Mouse (Mus musculus): ENCODE results near the gene Mcur1. TPM values are rescaled to one million over a fixed set of nuclear protein-coding genes. Genes with fewer than 3 reads are reported as not detected.

Gene Mcur1
- polyA plus RNA-seq, 1 experiment = 23.2 TPM

GRCm38 (mm10) chr13:43587844-43588840 lies 28.2 kb upstream of the Mcur1 start:
- no peak overlapping the region for H3K4me3 ChIP-seq (replicated peaks; ENCODE audit: extremely low read depth, low read depth, low read length)
- H3K4me1 ChIP-seq (ENCODE audit: control insufficient read depth, insufficient read depth, low read length) = no peaks in the 10 kb centered on the region
- TF ChIP-seq POLR2A (IDR thresholded peaks at IDR 0.05; ENCODE audit: borderline replicate concordance, extremely low read depth, low read depth, low read length) (no peak), CTCF (IDR thresholded peaks at IDR 0.05; ENCODE audit: insufficient read depth, low read length) (no peak)
- DNase-seq = no peak
- 70% methylated on average over 14 of the region's 14 CpGs for WGBS

GRCm38 (mm10) chr13:43586966-43587365 lies 27.0 kb upstream of the Mcur1 start:
- DNase-seq = no peak
- Histone ChIP-seq H3K4me1 (ENCODE audit: control insufficient read depth, insufficient read depth, low read length) (no peaks in the 10 kb centered on the region), H3K4me3 (replicated peaks; ENCODE audit: extremely low read depth, low read depth, low read length) (no peak overlapping the region)
- 82% methylated on average over 3 of the region's 3 CpGs for WGBS
- TF ChIP-seq CTCF (IDR thresholded peaks at IDR 0.05; ENCODE audit: insufficient read depth, low read length) (no peak), POLR2A (IDR thresholded peaks at IDR 0.05; ENCODE audit: borderline replicate concordance, extremely low read depth, low read depth, low read length) (no peak)

- TF ChIP-seq CTCF (IDR thresholded peaks at IDR 0.05; ENCODE audit: insufficient read depth, low read length) (no peak), POLR2A (IDR thresholded peaks at IDR 0.05; ENCODE audit: borderline replicate concordance, extremely low read depth, low read depth, low read length) (no peak)
- WGBS = 81% methylated on average over 2 of the region's 2 CpGs
- H3K4me1 ChIP-seq (ENCODE audit: control insufficient read depth, insufficient read depth, low read length) = no peaks in the 10 kb centered on the region
- no peak for DNase-seq
- no peak overlapping the region for H3K4me3 ChIP-seq (replicated peaks; ENCODE audit: extremely low read depth, low read depth, low read length)
Observed at GRCm38 (mm10) chr13:43585335-43585734, 25.3 kb upstream of the Mcur1 start.

GRCm38 (mm10) chr13:43583504-43583903 lies 23.5 kb upstream of the Mcur1 start:
- H3K4me3 ChIP-seq (replicated peaks; ENCODE audit: extremely low read depth, low read depth, low read length) = no peak overlapping the region
- no peaks in the 10 kb centered on the region for H3K4me1 ChIP-seq (ENCODE audit: control insufficient read depth, insufficient read depth, low read length)
- no peak for DNase-seq
- TF ChIP-seq CTCF (IDR thresholded peaks at IDR 0.05; ENCODE audit: insufficient read depth, low read length) = no peak
- TF ChIP-seq POLR2A (IDR thresholded peaks at IDR 0.05; ENCODE audit: borderline replicate concordance, extremely low read depth, low read depth, low read length) = no peak
- 54% methylated on average over 8 of the region's 8 CpGs for WGBS

GRCm38 (mm10) chr13:43582961-43583360 lies 23.0 kb upstream of the Mcur1 start:
- no peak overlapping the region for H3K4me3 ChIP-seq (replicated peaks; ENCODE audit: extremely low read depth, low read depth, low read length)
- H3K4me1 ChIP-seq (ENCODE audit: control insufficient read depth, insufficient read depth, low read length) = no peaks in the 10 kb centered on the region
- DNase-seq = no peak
- WGBS = 45% methylated on average over 16 of the region's 16 CpGs
- TF ChIP-seq CTCF (IDR thresholded peaks at IDR 0.05; ENCODE audit: insufficient read depth, low read length) = no peak
- no peak for TF ChIP-seq POLR2A (IDR thresholded peaks at IDR 0.05; ENCODE audit: borderline replicate concordance, extremely low read depth, low read depth, low read length)

- TF ChIP-seq CTCF (IDR thresholded peaks at IDR 0.05; ENCODE audit: insufficient read depth, low read length) = no peak
- TF ChIP-seq POLR2A (IDR thresholded peaks at IDR 0.05; ENCODE audit: borderline replicate concordance, extremely low read depth, low read depth, low read length) = no peak
- no peak for DNase-seq
- Histone ChIP-seq H3K4me3 (replicated peaks; ENCODE audit: extremely low read depth, low read depth, low read length) (no peak overlapping the region), H3K4me1 (ENCODE audit: control insufficient read depth, insufficient read depth, low read length) (no peaks in the 10 kb centered on the region)
- 94% methylated on average over 5 of the region's 5 CpGs for WGBS
Observed at GRCm38 (mm10) chr13:43580661-43581060, 20.7 kb upstream of the Mcur1 start.

- H3K4me1 ChIP-seq (ENCODE audit: control insufficient read depth, insufficient read depth, low read length) = no peaks in the 10 kb centered on the region
- DNase-seq = peak; percentile 61
- no peak overlapping the region for H3K4me3 ChIP-seq (replicated peaks; ENCODE audit: extremely low read depth, low read depth, low read length)
- TF ChIP-seq CTCF (IDR thresholded peaks at IDR 0.05; ENCODE audit: insufficient read depth, low read length) (peak; percentile 86), POLR2A (IDR thresholded peaks at IDR 0.05; ENCODE audit: borderline replicate concordance, extremely low read depth, low read depth, low read length) (no peak)
- 19% methylated on average over 18 of the region's 18 CpGs for WGBS
Observed at GRCm38 (mm10) chr13:43579740-43580139, 19.7 kb upstream of the Mcur1 start.

- no peak overlapping the region for H3K4me3 ChIP-seq (replicated peaks; ENCODE audit: extremely low read depth, low read depth, low read length)
- no peaks in the 10 kb centered on the region; the same call in 1 of the 2 replicates for H3K4me1 ChIP-seq (ENCODE audit: control insufficient read depth, insufficient read depth, low read length)
- no peak for TF ChIP-seq POLR2A (IDR thresholded peaks at IDR 0.05; ENCODE audit: borderline replicate concordance, extremely low read depth, low read depth, low read length)
- no peak for TF ChIP-seq CTCF (IDR thresholded peaks at IDR 0.05; ENCODE audit: insufficient read depth, low read length)
- no peak for DNase-seq
- WGBS = 86% methylated on average over 12 of the region's 12 CpGs
Observed at GRCm38 (mm10) chr13:43577766-43578165, 17.8 kb upstream of the Mcur1 start.

GRCm38 (mm10) chr13:43577254-43577653 lies 17.3 kb upstream of the Mcur1 start:
- TF ChIP-seq CTCF (IDR thresholded peaks at IDR 0.05; ENCODE audit: insufficient read depth, low read length) = 0 out of 2 replicates have a peak, but pooled peaks have one; percentile 10
- no peak for TF ChIP-seq POLR2A (IDR thresholded peaks at IDR 0.05; ENCODE audit: borderline replicate concordance, extremely low read depth, low read depth, low read length)
- 63% methylated on average over 5 of the region's 5 CpGs for WGBS
- DNase-seq = no peak
- no peaks in the 10 kb centered on the region; the same call in 1 of the 2 replicates for H3K4me1 ChIP-seq (ENCODE audit: control insufficient read depth, insufficient read depth, low read length)
- no peak overlapping the region for H3K4me3 ChIP-seq (replicated peaks; ENCODE audit: extremely low read depth, low read depth, low read length)
